Mouse (Mus musculus): ENCODE measurements around the gene Arid1b. TPM values are rescaled to one million over a fixed set of nuclear protein-coding genes. Genes with fewer than 3 reads are reported as not detected.

Arid1b gene
- total and polyA plus RNA-seq, 3 experiments: 6.1 to 12.4 (median 9.7) TPM

GRCm38 (mm10) chr17:5285877-5286440 is 291.8 kb downstream of the Arid1b start:
- in situ Hi-C loops (cut with MboI; ENCODE audit: low pct_ligation_motif_present, low pct_unique_long_range_greater_than_20kb, low sequenced_read_pairs) (no loop called here), dilution Hi-C loops (cut with MboI; ENCODE audit: extremely low pct_ligation_motif_present, extremely low pct_unique_long_range_greater_than_20kb, low sequenced_read_pairs) (no loop called here)
- no peak overlapping the region for H3K4me3 ChIP-seq (replicated peaks in 1 of 3; ENCODE audit: low read depth in 2 of 3, low read length in 2 of 3, poor library complexity in 1 of 3)
- no peak overlapping the region for H3K27ac ChIP-seq (ENCODE audit: insufficient read depth, low read depth)
- no peak overlapping the region for H3K4me2 ChIP-seq (ENCODE audit: insufficient read depth, low read depth, poor library complexity, severe bottlenecking)
- DNase-seq (ENCODE audit: extremely low read depth): no peak
- no peaks in the 10 kb centered on the region for H3K9me3 ChIP-seq (replicated peaks; ENCODE audit: low read length)
- TF ChIP-seq TBP (conservative IDR thresholded peaks at IDR 0.05; ENCODE audit: low read depth, low read length) (no peak), E2F4 (IDR thresholded peaks at IDR 0.05; ENCODE audit: insufficient replicate concordance, low read depth, low read length) (no peak), UBTF (IDR thresholded peaks at IDR 0.05; ENCODE audit: low read depth, low read length) (no peak), JUND (conservative IDR thresholded peaks at IDR 0.05; ENCODE audit: low read depth, low read length) (no peak), HCFC1 (IDR thresholded peaks at IDR 0.05; ENCODE audit: low read depth, low read length) (no peak), JUN (IDR thresholded peaks at IDR 0.05; ENCODE audit: insufficient read depth, low read depth, low read length) (no peak), CHD1 (IDR thresholded peaks at IDR 0.05; ENCODE audit: low read depth, low read length) (no peak), TCF12 (IDR thresholded peaks at IDR 0.05; ENCODE audit: low read depth, low read length) (no peak), ZNF384 (IDR thresholded peaks at IDR 0.05; ENCODE audit: low read depth, low read length) (no peak), MAZ (IDR thresholded peaks at IDR 0.05; ENCODE audit: low read depth, low read length) (no peak), MYC (IDR thresholded peaks at IDR 0.05; ENCODE audit: low read depth, low read length) (no peak), GABPA (IDR thresholded peaks at IDR 0.05; ENCODE audit: insufficient replicate concordance, low read depth, low read length) (no peak), CHD2 (IDR thresholded peaks at IDR 0.05; ENCODE audit: low read length) (no peak), BHLHE40 (IDR thresholded peaks at IDR 0.05; ENCODE audit: low read depth, low read length) (no peak), MAFK (IDR thresholded peaks at IDR 0.05; ENCODE audit: insufficient replicate concordance, low read length) (no peak), KAT2A (IDR thresholded peaks at IDR 0.05; ENCODE audit: insufficient replicate concordance, low read length) (no peak), EP300 (IDR thresholded peaks at IDR 0.05; ENCODE audit: low read length) (no peak), MAX (IDR thresholded peaks at IDR 0.05; ENCODE audit: low read length) (no peak), ZC3H11A (IDR thresholded peaks at IDR 0.05; ENCODE audit: low read depth, low read length) (no peak), MEF2A (IDR thresholded peaks at IDR 0.05; ENCODE audit: borderline replicate concordance, low read depth, low read length) (no peak)
- H3K79me2 ChIP-seq (replicated peaks; ENCODE audit: control insufficient read depth, extremely low read depth, insufficient read depth, poor library complexity, severe bottlenecking): no peaks in the 10 kb centered on the region
- no peaks in the 10 kb centered on the region for H3K27me3 ChIP-seq (replicated peaks)
- H3K9ac ChIP-seq (ENCODE audit: insufficient read depth, low read depth): no peak overlapping the region
- H3K4me1 ChIP-seq (ENCODE audit: control insufficient read depth in 1 of 2, insufficient read depth in 2 of 2): no peaks in the 10 kb centered on the region
- H3K36me3 ChIP-seq (replicated peaks in 1 of 2; ENCODE audit: control insufficient read depth in 1 of 2, insufficient read depth in 1 of 2, low read length in 1 of 2): peaks cover 8 to 87% of the 10 kb centered on the region in 2 experiments

All from CH12.LX (cell line).